Mouse (Mus musculus): ENCODE measurements around the gene Ddias. TPM values are rescaled to one million over a fixed set of nuclear protein-coding genes. Genes with fewer than 3 reads are reported as not detected.

Gene Ddias
- total RNA-seq, 2 experiments from 2014 or later: 0.42 to 0.88 TPM

- DNase-seq (ENCODE audit: extremely low spot score in 1 of 2, low spot score in 2 of 2): no peak
- no peak for TF ChIP-seq CTCF (IDR thresholded peaks at IDR 0.05)
- H3K27ac ChIP-seq: no peak overlapping the region
- no peak overlapping the region for H3K4me3 ChIP-seq
- intact Hi-C loops (cut with DNase I): no loop called here
These were observed 56.2 kb downstream of the Ddias start for GRCm38 (mm10) chr7:92817886-92818285.

GRCm38 (mm10) chr7:92817242-92817641 lies 56.8 kb downstream of the Ddias start:
- intact Hi-C loops (cut with DNase I): no loop called here
- H3K27ac ChIP-seq: no peak overlapping the region
- DNase-seq (ENCODE audit: extremely low spot score in 1 of 2, low spot score in 2 of 2): no peak
- TF ChIP-seq CTCF (IDR thresholded peaks at IDR 0.05): no peak
- H3K4me3 ChIP-seq: no peak overlapping the region

GRCm38 (mm10) chr7:92811667-92812279 lies 62.3 kb downstream of the Ddias start:
- no peak for TF ChIP-seq CTCF (IDR thresholded peaks at IDR 0.05)
- Histone ChIP-seq H3K4me3 (no peak overlapping the region), H3K27ac (no peak overlapping the region)
- no peak for DNase-seq (ENCODE audit: extremely low spot score in 1 of 2, low spot score in 2 of 2)
- intact Hi-C loops (cut with DNase I): no loop called here

Other genes starting within 250 kb of the Ddias start
- 10 to 100 TPM; 22.2 to 22.5 TPM for gene Ankrd42, start 237.1 kb downstream of the Ddias start, total RNA-seq (2021)
- gene Pcf11, start 204.3 kb downstream of the Ddias start, total RNA-seq (2021): 10 to 100 TPM; 52.8 to 72.0 TPM
- gene Rab30, start 132.6 kb downstream of the Ddias start, total RNA-seq (2021): 10 to 100 TPM; 38.7 to 43.6 TPM
- 10 to 100 TPM in 1 of 2 experiments, 1 to 10 TPM in 1; 9.5 to 10.1 TPM for gene Prcp, start 223 bp upstream of the Ddias start, total RNA-seq (2021)
- 10 to 100 TPM; 18.4 to 23.0 TPM for gene Fam181b, start 205.6 kb upstream of the Ddias start, total RNA-seq (2021)

All from left cerebral cortex, adult 2 months (tissue).